Mouse (Mus musculus) liver, postnatal 0 days (tissue): Measurements from ENCODE around the gene Mllt1.

Experiments used
- CTCF ChIP-seq: sonication (generic); IDR thresholded peaks from 2 replicates; pipeline ENCODE4 v1.5.1; 2016; ENCODE audit warnings: antibody characterized with exemption, low read depth
- EP300 ChIP-seq: IDR thresholded peaks from 2 replicates; pipeline ENCODE4 v1.6.1; 2016; ENCODE audit warnings: antibody characterized with exemption, low read depth, mild to moderate bottlenecking

- TF ChIP-seq CTCF (no peak), EP300 (no peak)
Observed at GRCm38 (mm10) chr17:56890018-56890417, 45.2 kb downstream of the Mllt1 start.
